Mouse (Mus musculus): ENCODE results near the gene Prim1.

Gene Prim1

DNA sequence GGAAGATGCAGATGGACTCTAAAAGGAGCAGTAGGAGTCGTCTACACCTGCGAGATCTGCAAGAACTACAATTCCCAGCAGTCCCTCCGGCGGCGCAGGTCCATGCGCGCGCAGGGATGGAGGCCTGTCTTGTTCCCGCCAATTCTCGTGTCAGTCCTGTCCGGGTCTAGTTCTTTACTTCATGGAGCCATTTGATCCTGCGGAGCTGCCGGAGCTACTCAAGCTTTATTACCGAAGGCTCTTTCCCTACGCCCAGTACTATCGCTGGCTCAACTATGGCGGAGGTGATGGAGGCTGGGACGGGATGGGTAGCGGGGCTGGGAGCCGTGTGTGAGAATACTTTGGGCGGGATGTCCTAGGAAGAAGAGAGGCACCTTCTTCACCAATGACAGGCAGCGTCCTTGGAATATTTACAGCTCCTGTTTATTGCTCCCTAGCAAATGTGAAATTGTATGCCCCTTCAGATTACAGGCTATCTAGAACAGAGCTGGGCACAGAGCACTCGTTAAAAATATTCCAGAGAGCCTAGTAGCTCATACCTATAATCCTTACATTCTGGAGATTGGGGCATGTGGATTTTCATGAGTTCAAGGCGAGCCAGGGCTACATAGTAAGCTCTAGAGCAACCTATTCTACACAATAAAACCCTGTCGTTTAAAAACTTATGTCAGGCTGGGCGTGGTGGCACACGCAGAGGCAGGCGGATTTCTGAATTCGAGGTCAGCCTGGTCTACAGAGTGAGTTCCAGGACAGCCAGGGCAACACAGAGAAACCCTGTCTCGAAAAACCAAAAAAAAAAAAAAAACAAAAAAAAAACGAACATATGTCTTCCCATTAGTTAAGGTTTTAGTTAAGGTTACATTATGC is at the start of gene Prim1:
Prim1 (plus strand) TSS at position 101 of the 867 bp plus-strand sequence.
- peak; percentile 85 to 90 for DNase-seq (ENCODE audit: low spot score in 2 of 2)

DNA sequence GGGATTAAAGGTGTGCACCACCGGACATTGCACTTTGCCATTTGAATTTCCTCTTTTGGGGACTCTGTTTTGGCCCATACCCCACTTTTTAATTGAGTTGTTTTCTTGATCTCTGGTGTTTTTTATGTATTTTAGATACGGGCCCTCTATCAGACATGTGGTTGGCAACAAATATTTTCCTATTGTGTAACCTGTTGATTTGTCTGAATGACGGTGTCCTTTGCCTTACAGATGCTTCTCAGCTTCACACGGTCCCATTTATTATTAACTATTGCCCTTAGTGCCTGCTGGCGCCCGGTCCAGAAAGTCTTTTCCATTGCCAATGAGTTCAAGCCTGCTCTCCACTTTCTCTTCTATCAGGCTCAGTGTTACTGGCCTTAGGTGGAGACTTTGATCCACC is 48.5 kb upstream of the Prim1 start:
- no peak for DNase-seq (ENCODE audit: low spot score in 2 of 2)

DNA sequence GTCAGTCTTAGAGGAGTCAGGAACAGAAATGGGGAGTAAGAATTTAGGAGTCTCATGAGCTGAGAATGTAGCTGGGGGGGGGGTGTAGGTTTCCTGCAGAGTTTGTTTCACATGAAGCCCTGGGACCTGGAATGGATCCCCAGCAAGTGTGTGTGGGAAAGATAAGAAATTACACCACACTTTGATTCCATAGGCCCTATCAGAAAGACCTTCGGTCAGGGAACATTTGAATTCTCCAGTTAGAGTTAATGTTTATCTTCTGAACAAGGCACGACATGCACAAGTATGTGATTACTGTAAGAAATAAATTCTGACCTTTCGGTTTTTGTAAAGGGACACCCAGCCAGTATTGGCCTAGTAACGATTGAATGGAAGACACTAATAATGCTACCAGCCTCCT is 45.1 kb upstream of the Prim1 start:
- DNase-seq (ENCODE audit: low spot score in 2 of 2) = no peak

DNA sequence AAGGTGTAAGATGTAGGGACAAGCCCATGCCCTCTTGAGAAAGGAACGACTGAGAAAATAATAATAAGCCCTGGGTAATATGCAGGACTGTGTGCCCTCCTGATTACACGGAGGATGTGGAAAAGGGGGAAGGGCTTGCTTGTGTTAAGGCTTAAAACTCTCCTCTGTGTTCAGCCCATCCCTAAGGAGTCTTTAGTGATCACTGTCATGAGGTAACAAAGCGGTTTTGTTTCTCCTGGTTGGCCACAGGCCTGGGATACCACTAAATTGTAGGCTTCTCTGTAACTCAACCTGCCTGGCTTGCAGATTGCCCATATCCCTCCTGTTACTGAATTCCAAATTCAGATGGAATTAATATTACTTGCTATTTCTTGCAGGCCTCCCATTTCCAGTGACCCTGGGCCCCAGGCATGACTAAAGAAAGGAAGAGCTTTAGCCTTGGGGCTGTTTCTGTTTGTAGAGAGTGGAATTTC is 44.6 kb upstream of the Prim1 start:
- no peak for DNase-seq (ENCODE audit: low spot score in 2 of 2)

GRCm38 (mm10) chr10:127971135-127971534 is 43.8 kb upstream of the Prim1 start:
- no peak for DNase-seq (ENCODE audit: low spot score in 2 of 2)

- DNase-seq (ENCODE audit: low spot score in 2 of 2) = no peak
These were observed 40.9 kb upstream of the Prim1 start for GRCm38 (mm10) chr10:127974062-127974461.

- DNase-seq (ENCODE audit: low spot score in 2 of 2) = no peak
These were observed 39.5 kb upstream of the Prim1 start for GRCm38 (mm10) chr10:127975503-127975902.

DNA sequence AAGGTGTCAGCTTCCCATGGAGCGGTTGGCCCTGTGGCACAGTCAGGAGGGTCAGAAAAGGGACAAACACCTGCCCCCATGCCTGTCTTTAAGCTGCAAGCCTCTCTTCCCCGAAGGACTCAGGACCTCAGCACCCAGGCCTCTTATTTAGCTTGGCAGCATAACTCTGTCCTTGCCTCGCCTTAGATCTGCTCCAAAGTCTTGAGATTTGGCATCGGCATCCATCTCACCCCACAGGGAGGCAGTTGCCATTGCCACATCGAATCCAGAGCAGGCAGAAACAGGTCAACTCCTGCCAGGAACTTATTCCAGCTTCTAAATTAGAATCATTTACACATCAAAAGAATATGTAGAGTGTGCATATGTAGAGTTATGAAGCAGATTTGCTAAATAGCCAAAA is 30.3 kb upstream of the Prim1 start:
- DNase-seq (ENCODE audit: low spot score in 2 of 2) = no peak

DNA sequence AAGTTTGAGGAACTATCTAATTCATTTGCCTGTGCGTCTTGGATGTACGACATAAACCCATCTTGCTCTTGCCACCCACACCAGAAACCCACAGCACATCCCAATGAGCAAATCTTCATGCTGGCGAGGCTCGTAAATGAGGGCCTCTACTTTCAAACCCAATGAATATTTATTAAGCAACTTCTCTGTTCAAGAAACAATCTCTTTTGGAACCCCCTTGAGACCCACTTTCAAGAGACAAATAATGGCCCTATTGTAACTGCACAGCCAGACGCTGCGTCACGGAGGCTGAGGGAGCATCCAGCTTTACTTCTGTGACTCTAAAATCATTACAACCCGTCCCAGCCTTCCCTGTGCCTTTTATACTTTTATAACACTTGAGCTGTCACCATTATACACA is 29.4 kb upstream of the Prim1 start:
- no peak for DNase-seq (ENCODE audit: low spot score in 2 of 2)

GRCm38 (mm10) chr10:127996690-127997089 is 18.3 kb upstream of the Prim1 start:
- DNase-seq (ENCODE audit: low spot score in 2 of 2) = no peak

DNA sequence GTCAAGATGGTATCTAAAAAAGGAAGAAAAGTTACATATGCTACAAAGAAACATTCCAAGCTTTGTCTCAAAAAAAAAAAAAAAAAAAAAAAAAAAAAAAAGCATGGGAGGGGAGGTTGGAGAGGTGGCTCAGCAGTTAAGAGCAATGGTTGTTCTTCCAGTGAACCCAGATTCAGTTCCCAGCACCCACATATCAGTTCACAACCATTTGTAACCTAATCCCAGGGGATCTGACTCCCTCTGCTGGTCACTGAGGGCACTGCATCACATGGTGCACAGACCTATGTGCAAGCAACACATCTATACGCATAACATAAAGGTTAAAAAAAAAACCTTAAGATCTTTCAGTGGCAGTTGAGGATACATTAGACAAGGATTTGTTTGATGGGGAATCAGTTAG is 16.7 kb upstream of the Prim1 start:
- peak in 1 of 2 experiments; percentile 11 for DNase-seq (ENCODE audit: low spot score in 2 of 2)

DNA sequence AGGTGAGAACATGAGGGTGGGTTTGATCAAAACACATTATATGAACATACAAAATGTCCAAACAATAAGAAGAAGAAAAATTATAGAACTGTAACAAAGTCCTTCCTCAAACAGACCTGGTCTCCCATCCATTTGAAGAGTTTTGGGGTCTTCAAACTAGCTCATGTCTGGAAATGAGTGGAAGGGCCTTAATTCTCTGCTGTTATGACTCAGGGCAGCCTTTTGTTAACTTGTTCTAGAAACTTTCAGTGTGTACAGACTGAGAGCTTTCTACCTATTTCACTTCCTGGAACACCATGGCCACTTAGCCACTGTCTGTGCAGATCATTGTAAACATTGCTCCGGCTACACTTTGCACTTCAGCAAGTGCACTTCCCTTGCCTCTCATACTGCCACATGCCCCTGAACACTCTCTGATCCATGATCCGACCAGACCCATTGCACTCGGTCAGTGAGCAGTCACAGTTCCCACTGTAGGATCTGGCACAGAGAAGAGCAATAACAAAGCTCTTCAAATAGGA is 11.6 kb upstream of the Prim1 start:
- DNase-seq (ENCODE audit: low spot score in 2 of 2) = no peak

DNA sequence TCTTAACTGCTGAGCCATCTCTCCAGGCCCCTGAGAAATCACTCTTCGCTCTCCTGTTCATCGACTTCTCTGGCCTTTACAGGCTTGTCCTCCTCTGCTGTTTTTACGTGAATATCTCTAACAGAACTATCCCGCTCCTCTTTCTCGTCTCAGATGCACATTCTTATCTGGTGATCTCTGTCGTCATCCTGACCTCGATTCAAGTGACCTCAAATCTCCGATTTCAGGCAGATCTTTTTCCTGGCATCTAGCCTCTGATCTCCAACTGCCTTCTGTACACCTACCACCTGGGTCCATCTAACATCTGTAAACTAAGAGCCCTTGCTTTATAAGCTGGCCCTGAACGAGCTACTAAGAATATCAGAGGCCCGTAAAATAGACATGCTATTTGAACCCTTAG is 10.1 kb upstream of the Prim1 start:
- DNase-seq (ENCODE audit: low spot score in 2 of 2) = no peak

DNA sequence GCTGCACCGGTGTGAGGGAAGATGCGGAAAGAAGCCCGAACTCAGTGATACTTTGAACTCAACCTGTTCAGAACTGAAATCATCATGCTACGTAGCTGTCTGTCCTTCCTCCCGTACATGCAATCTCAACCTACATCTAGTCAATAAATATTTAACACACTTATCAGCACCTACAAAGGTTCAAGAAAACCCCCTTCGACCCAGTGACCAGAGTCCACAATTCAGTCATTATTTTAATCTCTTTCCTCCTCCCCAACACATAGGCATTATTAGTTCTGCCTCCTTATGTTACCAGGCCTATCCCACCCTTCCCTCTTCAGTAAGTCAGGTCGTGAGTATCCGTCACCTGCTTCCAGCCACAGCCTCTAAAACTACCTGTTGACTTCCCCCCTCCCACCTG is 9.5 kb upstream of the Prim1 start:
- DNase-seq (ENCODE audit: low spot score in 2 of 2) = no peak

GRCm38 (mm10) chr10:128007446-128007845 is 7.5 kb upstream of the Prim1 start, which contains the start of gene Hsd17b6:
Hsd17b6 (minus strand) TSS chr10:128007611.
- no peak for DNase-seq (ENCODE audit: low spot score in 2 of 2)

GRCm38 (mm10) chr10:128008207-128008889 is 6.6 kb upstream of the Prim1 start:
- peak; percentile 61 to 84 for DNase-seq (ENCODE audit: low spot score in 2 of 2)

- no peak for DNase-seq (ENCODE audit: low spot score in 2 of 2)
These were observed 5.2 kb upstream of the Prim1 start for GRCm38 (mm10) chr10:128009735-128010134.

GRCm38 (mm10) chr10:128022196-128022595 is 7.2 kb downstream of the Prim1 start:
- no peak for DNase-seq (ENCODE audit: low spot score in 2 of 2)

DNA sequence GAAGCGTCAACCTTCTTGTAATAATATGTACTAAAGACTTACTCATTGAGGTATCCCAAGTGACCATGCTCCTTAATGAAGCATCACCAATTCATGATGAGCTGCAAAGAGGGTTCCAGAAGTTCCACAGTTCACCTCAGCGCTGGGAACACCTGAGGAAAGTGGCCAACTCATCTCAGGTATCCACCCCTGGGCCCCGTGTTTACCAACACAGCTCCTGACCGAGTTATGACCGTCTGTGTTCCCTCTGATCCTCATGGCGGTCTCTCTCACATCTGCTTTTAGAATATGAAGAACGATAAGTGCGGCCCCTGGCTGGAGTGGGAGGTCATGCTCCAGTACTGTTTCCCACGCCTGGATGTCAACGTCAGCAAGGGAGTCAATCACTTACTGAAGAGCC is 8.5 kb downstream of the Prim1 start:
- no peak for DNase-seq (ENCODE audit: low spot score in 2 of 2)

DNA sequence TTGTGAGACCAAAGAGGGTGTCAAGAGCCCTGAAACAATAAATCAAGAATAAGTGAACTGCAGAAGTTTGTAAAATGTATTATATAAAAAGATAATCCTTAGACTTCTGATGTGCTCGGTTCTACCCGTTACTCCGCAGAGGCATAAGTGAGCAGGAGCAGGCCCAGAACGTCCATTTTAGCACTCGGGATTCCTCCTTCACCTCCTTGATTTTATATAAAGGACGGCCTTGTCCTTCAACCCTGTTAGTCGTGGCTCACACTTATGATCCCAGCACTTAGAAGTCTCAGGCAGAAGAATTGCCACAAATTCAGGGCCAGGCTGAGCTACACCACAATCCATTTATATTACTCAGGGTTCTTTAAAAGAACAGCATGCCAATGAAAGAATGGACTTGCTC is 15.0 kb downstream of the Prim1 start:
- DNase-seq (ENCODE audit: low spot score in 2 of 2) = no peak

- no peak for DNase-seq (ENCODE audit: low spot score in 2 of 2)
These were observed 15.9 kb downstream of the Prim1 start for GRCm38 (mm10) chr10:128030860-128031259.

GRCm38 (mm10) chr10:128036746-128037425 is 21.9 kb downstream of the Prim1 start:
- DNase-seq (ENCODE audit: low spot score in 2 of 2) = peak in 1 of 2 experiments; percentile 39
